Mouse (Mus musculus): Measurements from ENCODE around the gene Crlf1.

DNA sequence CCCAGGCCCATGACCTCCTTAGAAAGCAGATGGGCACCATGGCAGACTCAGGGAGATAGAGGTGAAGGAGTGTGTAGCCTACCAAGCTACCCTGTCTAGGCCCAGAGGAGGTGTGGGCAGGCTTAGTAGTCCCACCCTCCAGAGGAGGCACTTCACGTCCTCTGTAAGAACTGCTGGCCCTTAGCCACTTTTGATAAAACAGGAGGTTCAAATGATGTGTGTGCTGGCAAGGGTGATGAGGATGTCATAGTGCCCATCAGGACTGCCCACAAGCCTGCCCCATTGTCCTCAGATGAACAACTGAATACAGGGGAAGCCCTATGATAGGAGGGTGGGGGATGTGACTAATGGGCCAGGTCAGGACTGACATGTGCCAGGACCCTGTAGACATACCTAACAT lies 59.9 kb downstream of the Crlf1 start:
- TF ChIP-seq CTCF (IDR thresholded peaks at IDR 0.05; ENCODE audit: low read depth): no peak
- no peak for TF ChIP-seq EP300 (optimal IDR thresholded peaks at IDR 0.05)
